In the genomic region with DNA sequence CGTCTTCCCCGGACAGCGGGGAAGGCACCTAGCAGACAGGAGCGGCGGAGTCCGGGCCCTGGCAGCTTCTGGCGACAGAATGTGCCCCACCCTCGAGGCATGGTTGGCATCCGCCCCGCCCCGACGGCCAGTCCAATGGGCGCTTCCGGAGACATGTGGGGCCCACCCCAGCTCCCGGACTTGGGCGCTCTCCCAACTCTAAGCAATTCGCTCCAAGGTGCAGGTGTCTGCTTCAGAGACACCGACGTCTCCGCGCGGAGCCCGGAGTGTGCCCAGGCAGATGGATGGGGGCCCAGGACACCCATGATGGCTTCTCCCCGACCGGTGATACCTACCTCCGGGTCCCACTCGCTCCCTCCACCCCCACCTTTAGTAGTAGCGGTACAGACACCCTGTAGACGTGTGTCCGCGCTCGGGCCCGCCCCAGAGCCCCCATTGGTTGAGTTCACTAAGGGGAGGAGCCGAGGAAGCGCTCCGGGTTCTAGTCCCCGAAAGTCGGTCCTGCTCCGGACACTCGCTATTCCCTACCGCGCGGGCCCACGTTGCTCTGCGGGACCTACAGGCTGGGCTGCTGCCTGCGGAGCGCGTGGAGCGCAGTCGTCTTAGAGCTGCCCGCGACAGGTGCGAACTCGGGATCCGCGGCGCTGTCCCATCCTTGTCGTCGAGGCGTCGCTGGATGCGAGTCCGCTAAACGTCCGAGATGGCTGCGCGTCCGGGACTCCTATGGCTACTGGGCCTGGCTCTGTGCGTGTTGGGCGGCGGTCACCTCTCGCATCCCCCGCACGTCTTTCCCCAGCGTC, we compare ENCODE assay signal across 9 mouse cellular contexts. TPM values are rescaled to one million over a fixed set of nuclear protein-coding genes. Genes with fewer than 3 reads are reported as not detected.
DNase-seq lines count a peak whose midpoint lies in the region; ATAC-seq and TF ChIP-seq lines count a peak whose summit lies in the region.
"Had no signal": no experiment of that assay in that cellular context is flagged by ENCODE, and none has a peak within 500 bp of the region (broad histone marks: within the 10 kb centered on the region; RNA-seq: fewer than 3 reads in every experiment).

Gene Bmp8b, plus strand, starts transcription at position 515 of the 800 bp plus-strand sequence.

- no peak for TF ChIP-seq CTCF in gastrocnemius, adult 2 months (IDR thresholded peaks at IDR 0.05)

- H3K4me2 ChIP-seq in hindbrain, embryonic 16.5 days (ENCODE audit: low read length) = peak within 1 kb of the TSS; percentile 51
- H3K4me2 ChIP-seq in liver, embryonic 16.5 days (ENCODE audit: low read depth, low read length) = peak within 1 kb of the TSS; percentile 43
- H3K4me2 ChIP-seq in neural tube, embryonic 15.5 days = peak within 1 kb of the TSS; percentile 53

- no peaks in the 10 kb centered on the region for H3K9me3 ChIP-seq in hindbrain, embryonic 16.5 days (ENCODE audit: control insufficient read depth, low read length)
- H3K9me3 ChIP-seq in liver, embryonic 16.5 days (replicated peaks; ENCODE audit: control insufficient read depth, low read length) = no peaks in the 10 kb centered on the region
- no peaks in the 10 kb centered on the region for H3K9me3 ChIP-seq in neural tube, embryonic 15.5 days (replicated peaks)

- peaks cover 6% of the 10 kb centered on the region; the same call in 1 of the 2 replicates for H3K4me1 ChIP-seq in hindbrain, embryonic 16.5 days (ENCODE audit: control insufficient read depth, insufficient read depth, low read depth, low read length)
- H3K4me1 ChIP-seq in liver, embryonic 16.5 days (ENCODE audit: control insufficient read depth, low read depth, low read length) = no peaks in the 10 kb centered on the region; the same call in 1 of the 2 replicates
- H3K4me1 ChIP-seq in neural tube, embryonic 15.5 days = peaks cover 13% of the 10 kb centered on the region

- ATAC-seq in hindbrain, embryonic 16.5 days = peak; percentile 72
- 0 out of 2 replicates have a peak, but pooled peaks have one; percentile 27 for ATAC-seq in liver, embryonic 16.5 days (ENCODE audit: low read depth)
- peak; percentile 38 for ATAC-seq in neural tube, embryonic 15.5 days (ENCODE audit: low FRiP score)

- H3K27me3 ChIP-seq in hindbrain, embryonic 16.5 days (replicated peaks; ENCODE audit: control insufficient read depth, insufficient read depth, low read length) = peaks cover 28% of the 10 kb centered on the region
- peaks cover 24% of the 10 kb centered on the region for H3K27me3 ChIP-seq in liver, embryonic 16.5 days (ENCODE audit: control insufficient read depth, insufficient read depth, low read depth, low read length)
- H3K27me3 ChIP-seq in neural tube, embryonic 15.5 days (replicated peaks) = peaks cover 48% of the 10 kb centered on the region

- H3K36me3 ChIP-seq in hindbrain, embryonic 16.5 days (ENCODE audit: control insufficient read depth, insufficient read depth, low read length) = no peaks in the 10 kb centered on the region
- no peaks in the 10 kb centered on the region for H3K36me3 ChIP-seq in liver, embryonic 16.5 days (ENCODE audit: control insufficient read depth, insufficient read depth)
- H3K36me3 ChIP-seq in neural tube, embryonic 15.5 days = no peaks in the 10 kb centered on the region

- H3K4me3 ChIP-seq in hindbrain, embryonic 16.5 days (ENCODE audit: low read length) = peak within 1 kb of the TSS; percentile 34
- H3K4me3 ChIP-seq in liver, embryonic 16.5 days (ENCODE audit: low read depth, low read length) = peak within 1 kb of the TSS; percentile 40
- H3K4me3 ChIP-seq in neural tube, embryonic 15.5 days (replicated peaks) = peak within 1 kb of the TSS; percentile 31
- H3K4me3 ChIP-seq in gastrocnemius, adult 2 months = no peak within 1 kb of the TSS

- peak; percentile 16 for DNase-seq in right cerebral cortex, postnatal 4 days
- no peak for DNase-seq in right cerebral cortex, postnatal 10 days (ENCODE audit: low spot score in 2 of 2)
- DNase-seq in right cerebral cortex, postnatal 36 days (ENCODE audit: low spot score in 2 of 2) = no peak
- no peak for DNase-seq in cerebellum, adult 9-11 months
- DNase-seq in gastrocnemius, adult 2 months = no peak

- WGBS in hindbrain, embryonic 16.5 days = 5% methylated on average over 60 of the region's 75 CpGs
- WGBS in liver, embryonic 16.5 days (ENCODE audit: insufficient replicate concordance) = 9% methylated on average over 75 of the region's 75 CpGs
- 5% methylated on average over 75 of the region's 75 CpGs for WGBS in neural tube, embryonic 15.5 days

- H3K9ac ChIP-seq in hindbrain, embryonic 16.5 days (ENCODE audit: low read depth, low read length) = peak within 1 kb of the TSS; percentile 31
- H3K9ac ChIP-seq in liver, embryonic 16.5 days (ENCODE audit: low read depth, low read length) = no peak within 1 kb of the TSS
- 0 out of 2 replicates have a peak within 1 kb of the TSS, but pooled peaks have one; percentile 17 for H3K9ac ChIP-seq in neural tube, embryonic 15.5 days (replicated peaks)

- H3K27ac ChIP-seq in hindbrain, embryonic 16.5 days (ENCODE audit: low read depth, low read length) = no peak within 1 kb of the TSS
- H3K27ac ChIP-seq in liver, embryonic 16.5 days (ENCODE audit: low read length) = no peak within 1 kb of the TSS
- H3K27ac ChIP-seq in neural tube, embryonic 15.5 days (replicated peaks) = no peak within 1 kb of the TSS
- no peak within 1 kb of the TSS for H3K27ac ChIP-seq in gastrocnemius, adult 2 months
- H3K27ac ChIP-seq: macrophage had no signal

- intact Hi-C loops in gastrocnemius, adult 2 months (cut with DNase I) = no loop called here

RNA-seq across cellular contexts. Expression of gene Bmp8b, which starts in this region (rescaled TPM):
- 0.56 and 0.58 TPM in 2 replicates for polyA plus RNA-seq in hindbrain, embryonic 16.5 days (2015; fragmentation: Nextera tagmentation; extraction: Ambion mirVana)
- 0.28 and 0.30 TPM in 2 replicates for polyA plus RNA-seq in liver, embryonic 16.5 days (2015; fragmentation: Nextera tagmentation; extraction: Ambion mirVana)
- 0.38 and 0.43 TPM in 2 replicates for polyA plus RNA-seq in neural tube, embryonic 15.5 days (2015; fragmentation: Nextera tagmentation; extraction: Ambion mirVana)
- total RNA-seq in gastrocnemius, adult 2 months (2021) = not detected
- polyA plus RNA-seq: macrophage had no signal

Comparison
In these comparisons a context has a peak if more than half of its experiments do, and no peak if none do; other contexts are left out.
1. Peak in ATAC-seq, H3K4me3 ChIP-seq, H3K9ac ChIP-seq and H3K4me2 ChIP-seq in hindbrain, embryonic 16.5 days; RNA of the gene not detected or under 1 TPM.
2. Peak in ATAC-seq, H3K4me3 ChIP-seq and H3K4me2 ChIP-seq in liver, embryonic 16.5 days; RNA of the gene not detected or under 1 TPM.
3. Peak in ATAC-seq, H3K4me3 ChIP-seq, H3K9ac ChIP-seq and H3K4me2 ChIP-seq in neural tube, embryonic 15.5 days; RNA of the gene not detected or under 1 TPM.